Mouse (Mus musculus): Measurements from ENCODE around the gene Kcnk2.

Kcnk2 gene

DNA sequence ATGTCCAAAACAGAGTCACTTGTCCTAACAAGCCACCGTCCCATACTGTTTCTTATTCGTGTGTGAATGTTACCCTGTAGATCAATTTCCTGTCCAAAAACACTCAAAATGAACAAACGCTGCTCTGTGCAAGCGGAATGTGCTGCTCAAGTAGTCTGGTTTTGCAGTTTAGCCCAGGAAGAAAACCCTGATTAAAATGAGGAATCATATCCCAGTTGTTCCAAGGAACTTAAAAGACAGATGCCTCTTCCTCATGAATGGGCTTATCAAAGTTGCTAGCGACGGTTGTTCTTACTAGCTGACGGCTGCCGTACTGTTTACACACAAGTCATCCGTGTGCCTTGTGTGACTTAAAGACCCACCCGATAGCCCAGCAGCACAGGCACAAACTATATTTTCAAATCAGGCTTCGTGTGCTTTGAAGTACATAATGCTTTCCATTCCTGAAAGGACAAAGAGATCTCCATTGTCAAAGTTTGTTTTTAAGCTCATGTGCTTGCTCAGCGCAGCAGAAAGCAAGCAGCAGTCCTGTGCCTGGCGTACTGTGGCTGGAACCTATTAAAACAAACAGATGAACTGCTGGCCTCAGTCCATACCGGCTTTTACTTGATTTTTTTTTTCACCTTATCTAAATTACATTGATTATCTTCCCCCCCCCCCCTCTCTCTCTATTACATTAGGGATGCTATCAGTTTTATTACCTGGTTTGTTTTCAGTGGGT is at the start of gene Kcnk2:
Gene Kcnk2, minus strand, starts transcription at position 51 of the 721 bp plus-strand sequence.
- DNase-seq (ENCODE audit: low spot score in 2 of 2) = no peak

DNA sequence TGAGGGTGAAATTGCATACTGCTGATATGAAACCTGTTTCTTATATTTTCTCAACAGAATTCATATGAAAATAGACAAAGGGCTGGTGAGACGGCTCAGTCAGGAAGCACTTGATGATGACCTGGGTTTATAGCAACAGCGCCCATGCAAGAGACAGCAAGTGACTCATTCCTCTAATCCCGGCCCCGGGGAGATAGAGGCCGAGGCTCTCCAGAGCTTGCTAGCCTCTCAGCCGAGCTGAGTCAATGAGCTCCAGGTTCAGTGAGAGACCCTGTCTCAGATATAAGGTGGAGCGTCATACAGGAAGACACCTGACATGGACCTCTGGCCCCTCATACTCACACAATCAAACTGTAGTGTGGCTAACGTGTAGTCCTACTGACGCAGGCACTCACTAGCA is 38.7 kb upstream of the Kcnk2 start:
- DNase-seq (ENCODE audit: low spot score in 2 of 2) = no peak

DNA sequence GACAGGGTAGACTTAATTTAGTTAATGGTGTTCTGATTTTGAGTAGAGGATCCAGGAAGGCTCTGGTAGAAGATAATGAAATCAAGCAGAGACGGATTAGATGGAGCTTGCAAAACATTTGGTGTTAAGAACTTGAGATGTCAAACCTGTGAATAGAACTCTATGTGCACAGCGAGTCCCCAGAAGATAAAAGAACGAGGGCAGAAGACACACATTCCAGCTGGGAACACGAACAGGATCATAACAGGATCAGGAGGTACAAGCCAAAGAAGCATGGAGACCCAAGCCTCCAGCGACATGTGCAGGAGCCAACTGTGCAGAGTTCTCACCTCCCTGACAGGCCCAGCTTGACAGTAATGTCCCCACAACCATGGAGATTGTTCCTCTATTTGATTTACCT is 35.1 kb upstream of the Kcnk2 start:
- no peak for DNase-seq (ENCODE audit: low spot score in 2 of 2)

DNA sequence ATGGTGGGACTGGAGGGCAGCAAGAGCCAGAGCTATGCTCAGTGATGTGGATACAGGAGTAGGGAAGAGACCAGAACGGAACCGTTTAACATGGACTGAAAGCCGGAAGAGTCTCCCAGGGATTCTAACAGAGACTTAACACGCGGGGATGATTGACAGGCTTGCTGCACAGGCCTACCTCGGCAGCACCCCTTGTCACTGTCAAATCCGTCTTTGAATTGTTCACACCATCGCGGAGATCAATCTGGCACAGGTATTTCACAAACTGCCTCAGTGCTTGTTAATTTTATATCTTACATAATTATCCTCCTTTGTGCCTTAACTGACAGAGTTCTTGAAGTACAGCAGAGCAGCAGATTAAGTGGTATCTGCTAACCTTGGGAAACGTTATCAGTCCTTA is 33.4 kb upstream of the Kcnk2 start:
- no peak for DNase-seq (ENCODE audit: low spot score in 2 of 2)

DNA sequence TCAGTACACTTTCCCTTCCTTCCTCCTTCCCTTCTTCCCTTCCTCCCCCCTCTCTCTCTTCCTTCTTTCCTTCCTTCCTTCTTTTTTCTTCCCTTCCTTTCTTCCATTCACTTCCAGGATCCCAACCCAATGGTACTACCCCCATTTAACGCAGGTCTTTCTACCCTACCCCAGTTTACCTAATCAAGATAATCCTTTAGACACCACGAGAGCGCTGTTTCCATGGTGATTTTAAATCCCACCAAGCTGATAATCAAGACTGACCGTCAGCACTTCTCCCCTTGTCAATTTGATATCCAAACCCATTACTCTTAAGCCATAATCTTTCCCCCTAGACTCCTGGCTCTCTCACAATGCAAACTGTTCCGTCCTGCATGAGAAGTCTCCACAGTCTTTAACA is 29.4 kb upstream of the Kcnk2 start:
- no peak for DNase-seq (ENCODE audit: low spot score in 2 of 2)

DNA sequence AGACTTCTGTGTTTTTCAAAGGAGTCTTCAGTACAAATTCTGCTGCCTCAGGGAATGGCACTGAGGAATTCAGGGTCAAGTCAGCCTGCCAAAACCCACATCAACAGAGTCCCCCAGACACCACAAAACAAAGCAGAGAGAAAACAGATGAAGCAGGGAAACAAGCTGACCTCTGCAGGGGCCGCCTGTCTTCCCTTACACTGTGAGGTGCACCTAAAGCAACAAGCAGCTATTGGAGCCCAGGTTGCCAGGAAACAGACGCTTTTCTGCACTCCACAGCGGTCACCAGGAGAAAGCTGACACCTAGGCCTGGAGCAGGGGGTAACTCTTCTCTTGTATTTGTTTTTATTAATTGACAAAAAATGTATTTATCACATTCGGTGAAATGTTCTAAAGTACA is 28.5 kb upstream of the Kcnk2 start:
- no peak for DNase-seq (ENCODE audit: low spot score in 2 of 2)

DNA sequence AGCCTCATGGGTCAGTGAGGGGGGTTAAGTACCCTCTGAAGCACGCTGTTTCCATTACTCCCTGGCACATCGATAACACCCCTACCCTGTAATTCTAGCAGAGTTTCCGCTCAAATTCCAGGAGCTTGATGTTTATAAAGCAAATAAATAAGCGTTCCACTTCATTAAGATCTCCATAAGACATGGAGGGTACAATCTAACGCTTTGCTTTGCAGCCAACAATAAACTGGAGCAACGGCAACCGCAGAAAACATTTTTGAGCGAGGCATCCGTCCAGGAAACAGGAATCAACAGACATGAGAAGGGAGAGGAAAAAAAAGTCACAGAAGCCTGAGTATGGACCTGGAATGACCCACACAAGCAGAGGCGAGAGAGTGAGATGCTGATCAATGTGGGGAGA is 27.5 kb upstream of the Kcnk2 start:
- DNase-seq (ENCODE audit: low spot score in 2 of 2) = no peak

DNA sequence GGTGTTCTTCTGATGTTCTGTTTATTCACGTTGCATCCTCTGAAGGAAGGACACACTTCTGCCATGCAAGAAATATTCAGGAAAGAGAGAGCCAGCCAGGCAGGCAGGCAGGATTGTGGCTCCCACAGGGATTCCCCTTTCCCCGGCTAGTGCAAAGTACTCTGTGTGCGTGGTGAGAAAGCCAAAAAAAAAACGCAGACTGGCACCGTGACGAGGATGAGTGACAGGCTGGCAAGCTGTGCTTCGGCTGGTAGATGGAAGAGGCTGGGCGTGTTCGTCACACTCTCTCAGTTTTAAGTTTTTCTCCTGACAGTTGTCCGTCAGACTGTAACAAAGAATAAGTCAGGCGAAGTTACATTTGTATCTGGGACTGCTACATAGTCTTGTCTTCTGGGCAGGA is 24.2 kb upstream of the Kcnk2 start:
- DNase-seq (ENCODE audit: low spot score in 2 of 2) = no peak

DNA sequence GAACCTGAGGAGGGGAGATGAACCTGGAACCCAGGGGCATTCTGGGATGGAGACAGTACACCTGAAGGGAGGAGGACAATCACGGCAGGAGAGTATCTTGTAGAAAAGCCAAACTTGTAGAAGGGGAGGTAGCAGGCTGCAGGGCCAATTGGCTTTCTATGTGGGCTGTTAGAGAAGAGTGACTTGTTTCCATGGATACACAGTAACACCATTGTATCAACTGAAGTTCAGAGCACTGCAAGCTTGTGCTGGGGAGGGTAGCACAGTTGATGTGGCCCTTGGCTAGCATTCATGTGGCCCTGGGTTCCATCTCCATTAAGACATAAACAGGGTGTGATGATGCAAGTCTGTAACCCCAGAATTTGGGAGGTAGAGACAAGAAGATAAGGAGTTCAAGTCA is 17.8 kb upstream of the Kcnk2 start:
- DNase-seq (ENCODE audit: low spot score in 2 of 2) = no peak

DNA sequence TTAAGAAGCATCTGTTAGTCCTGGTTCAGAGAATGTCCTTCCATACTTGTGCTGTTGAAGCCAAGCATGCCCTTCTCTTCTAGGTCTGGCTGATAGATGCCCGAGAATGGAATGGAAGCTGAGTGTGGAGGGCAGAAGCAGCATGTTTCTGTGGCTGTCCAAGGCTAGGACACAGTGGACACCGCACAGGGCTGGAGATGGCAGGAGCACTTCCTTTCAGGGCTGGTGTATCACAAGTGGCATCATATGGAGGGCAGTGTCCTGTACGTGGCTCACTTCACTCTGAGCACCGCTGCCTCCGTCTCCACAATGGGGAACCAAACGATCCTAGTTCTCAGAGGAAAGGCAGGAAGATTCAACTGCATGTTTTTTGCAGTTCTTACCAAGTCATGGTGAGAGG is 7.8 kb upstream of the Kcnk2 start:
- DNase-seq (ENCODE audit: low spot score in 2 of 2) = no peak

DNA sequence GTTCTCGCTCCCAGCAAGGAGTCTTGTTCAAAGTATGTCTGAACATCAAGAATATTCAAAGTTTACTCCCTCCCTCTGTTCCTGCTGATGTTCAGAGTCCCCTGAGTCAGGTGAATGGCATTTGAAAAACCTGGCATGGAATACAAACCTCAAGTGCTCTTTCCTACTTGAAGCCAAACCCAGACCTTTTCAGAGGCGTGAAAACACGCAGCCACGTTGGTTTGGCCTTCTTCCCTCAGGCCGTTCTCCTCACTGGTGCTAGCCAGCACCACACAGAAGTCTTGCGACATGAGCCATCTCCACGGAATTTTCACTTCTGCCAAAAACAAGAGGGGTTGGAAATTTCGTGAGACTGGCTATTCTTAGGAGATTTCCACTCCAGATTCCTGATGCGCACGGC is 3.1 kb upstream of the Kcnk2 start:
- DNase-seq (ENCODE audit: low spot score in 2 of 2) = no peak

DNA sequence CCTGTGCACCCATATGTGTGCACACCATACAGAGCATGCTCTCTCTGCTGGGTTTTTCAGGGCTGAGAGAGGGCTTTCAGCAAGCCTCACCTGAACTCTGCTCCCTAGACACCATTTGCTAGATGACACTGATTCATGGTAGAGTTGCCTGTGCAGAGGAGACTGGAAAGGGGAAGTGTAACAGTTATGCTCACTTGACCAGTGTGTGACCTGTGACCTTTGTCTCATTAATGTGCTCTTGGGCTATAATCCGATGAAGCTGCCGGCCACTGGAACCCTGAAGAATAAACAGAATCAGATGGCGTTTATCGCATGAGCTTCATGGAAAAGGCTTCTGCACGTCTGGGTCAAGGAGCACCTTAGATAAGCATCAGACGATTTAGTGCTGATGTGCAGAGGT is 1.5 kb upstream of the Kcnk2 start:
- DNase-seq (ENCODE audit: low spot score in 2 of 2) = no peak

DNA sequence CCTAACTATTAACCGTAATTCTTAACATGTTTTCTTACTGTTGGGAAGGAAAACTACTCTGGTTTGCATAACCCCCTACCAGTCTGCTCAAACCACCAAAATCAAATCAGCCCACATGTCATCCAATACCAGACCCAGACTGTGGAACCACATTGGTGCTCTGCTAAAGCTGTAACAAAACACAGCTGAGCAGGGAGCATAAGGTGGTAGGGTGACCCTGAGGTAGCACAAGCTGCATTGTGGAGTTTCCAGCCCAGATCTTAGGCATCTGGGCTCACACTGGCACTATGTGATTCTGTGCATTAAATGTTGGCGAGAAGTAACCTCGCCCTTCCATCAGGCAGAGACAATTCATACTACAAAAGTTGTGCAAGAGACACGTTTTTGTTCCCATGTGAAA is 1.1 kb upstream of the Kcnk2 start:
- DNase-seq (ENCODE audit: low spot score in 2 of 2) = no peak

DNA sequence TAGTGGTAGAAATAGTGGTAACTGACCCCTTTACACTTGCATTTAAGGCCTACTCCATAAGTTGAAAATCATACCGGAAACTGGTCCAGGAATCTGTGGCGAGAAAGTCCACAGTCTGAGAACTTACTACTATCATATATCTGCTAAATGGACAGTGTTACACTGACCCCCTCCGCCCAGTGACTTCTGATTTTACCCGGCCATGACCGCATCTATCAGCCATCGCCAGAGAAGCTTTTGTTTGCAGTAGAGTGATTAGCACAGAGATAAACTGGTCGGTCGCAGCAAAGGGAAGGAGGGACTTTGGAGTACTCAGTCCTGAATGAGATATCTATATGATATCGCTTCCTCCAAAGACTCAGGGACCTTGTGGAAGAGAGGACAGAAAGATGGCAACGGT is 15.2 kb downstream of the Kcnk2 start:
- DNase-seq (ENCODE audit: low spot score in 2 of 2) = no peak

DNA sequence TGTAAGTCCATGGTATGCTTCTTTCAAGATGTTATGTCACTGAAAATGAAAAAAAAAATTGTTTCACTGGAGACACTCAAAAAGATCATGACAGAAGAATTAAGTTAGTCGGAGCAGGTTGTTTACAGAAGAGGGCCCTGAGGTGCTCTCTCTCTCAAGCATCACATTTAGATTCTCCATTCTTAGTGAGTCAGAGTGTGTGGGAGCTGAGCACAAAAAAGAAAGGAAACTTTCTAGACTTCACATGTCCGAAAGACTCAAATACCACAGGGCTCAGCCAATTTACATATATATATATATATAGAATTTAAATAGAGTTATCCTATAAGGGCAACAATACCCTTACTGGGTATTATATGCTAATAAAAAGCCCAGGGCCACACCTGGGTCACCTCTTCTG is 15.9 kb downstream of the Kcnk2 start:
- no peak for DNase-seq (ENCODE audit: low spot score in 2 of 2)

DNA sequence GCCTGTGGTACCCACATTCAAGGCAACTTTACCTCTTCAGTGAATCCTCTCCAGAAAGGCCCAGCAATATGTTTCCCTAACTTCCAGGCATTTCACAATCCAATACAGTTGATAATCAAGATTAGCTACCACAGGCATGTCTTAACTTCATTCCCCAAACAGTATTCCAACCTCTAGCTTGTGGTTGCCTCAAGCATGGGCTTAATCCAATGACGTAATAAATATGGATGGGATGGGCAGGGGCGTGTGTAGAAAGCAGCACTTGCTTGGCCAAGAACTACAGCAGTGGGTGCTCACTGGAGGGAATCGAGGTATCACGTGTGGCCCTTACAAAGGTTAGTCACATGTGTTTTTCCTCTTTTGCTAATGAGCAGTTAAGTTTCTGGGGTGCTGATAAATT is 34.4 kb downstream of the Kcnk2 start:
- DNase-seq (ENCODE audit: low spot score in 2 of 2) = no peak

DNA sequence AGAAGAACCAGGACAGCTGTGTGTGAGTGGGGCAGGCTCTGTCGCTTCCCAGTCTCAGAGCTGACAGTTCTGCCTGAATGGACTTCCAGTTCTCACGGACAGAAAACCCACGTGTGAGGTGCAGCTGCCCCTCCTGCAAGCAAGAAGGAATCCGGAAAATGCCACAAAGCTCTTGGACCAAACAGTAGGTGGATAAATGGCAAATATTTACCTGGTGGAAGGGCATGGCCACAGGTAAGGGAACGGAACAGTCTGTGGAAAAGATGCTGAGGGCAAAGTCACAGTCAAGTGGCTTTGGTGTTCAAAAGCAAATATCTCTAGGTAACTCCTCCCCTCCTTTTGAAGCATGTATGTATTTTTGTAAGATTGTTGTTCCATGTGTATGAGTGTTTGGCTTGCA is 37.9 kb downstream of the Kcnk2 start:
- DNase-seq (ENCODE audit: low spot score in 2 of 2) = no peak

DNA sequence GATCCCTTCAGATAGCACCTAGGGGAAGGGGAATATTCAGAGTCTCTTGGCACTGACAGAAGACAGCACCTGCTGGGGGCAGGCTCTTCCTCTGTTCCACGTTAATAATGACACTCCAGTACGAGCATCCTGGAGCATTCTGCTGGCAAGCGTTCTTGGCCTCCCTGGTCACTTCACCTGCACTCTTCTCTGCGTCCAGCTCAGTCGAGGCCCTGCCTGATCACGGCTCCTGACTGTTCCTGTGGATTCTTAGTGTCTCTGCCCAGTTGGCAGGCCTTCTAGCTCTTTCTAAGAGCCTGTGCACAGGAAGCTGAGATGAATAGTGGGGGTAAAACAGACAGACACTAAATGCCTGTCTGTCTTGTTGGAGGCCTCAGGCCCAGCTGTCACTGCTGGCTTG is 39.5 kb downstream of the Kcnk2 start:
- DNase-seq (ENCODE audit: low spot score in 2 of 2) = no peak

DNA sequence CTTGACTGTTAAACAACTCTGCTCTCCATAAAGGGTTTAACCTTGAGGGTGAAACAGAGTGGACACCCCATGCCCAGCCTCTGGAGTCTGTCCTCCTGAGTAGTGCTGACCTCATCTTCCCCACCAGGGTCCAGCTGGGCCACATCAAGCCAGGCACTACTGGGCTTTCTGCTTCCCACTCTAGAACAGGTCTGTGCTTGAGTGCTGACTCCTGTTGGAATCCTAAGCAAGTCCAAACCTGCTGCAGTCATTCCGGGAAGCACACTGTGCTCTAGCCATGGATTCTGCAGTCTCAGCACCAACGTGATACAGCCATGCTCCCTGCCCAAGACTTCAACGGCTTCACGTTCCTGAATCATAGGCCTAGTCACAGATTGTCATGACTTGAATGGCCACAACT is 42.4 kb downstream of the Kcnk2 start:
- DNase-seq (ENCODE audit: low spot score in 2 of 2) = no peak

DNA sequence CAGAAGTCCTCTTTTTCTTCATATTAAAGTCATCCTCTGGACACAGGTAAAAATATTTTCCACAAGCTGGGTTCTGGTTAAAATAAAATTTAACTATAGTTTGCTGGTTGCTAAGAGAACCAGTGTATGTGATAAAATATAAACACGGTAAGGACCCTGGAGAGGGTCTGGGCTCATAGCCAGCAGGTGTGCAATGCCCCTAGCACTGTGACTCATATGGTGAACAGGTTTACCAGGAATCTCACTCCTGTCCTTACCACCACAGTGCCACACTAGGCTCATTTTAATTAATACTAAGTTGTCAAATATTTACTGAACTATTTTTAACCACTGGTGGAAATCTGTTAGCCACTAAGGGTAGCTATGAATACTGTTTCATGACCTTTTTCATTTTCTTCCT is 48.2 kb downstream of the Kcnk2 start:
- no peak for DNase-seq (ENCODE audit: low spot score in 2 of 2)

DNA sequence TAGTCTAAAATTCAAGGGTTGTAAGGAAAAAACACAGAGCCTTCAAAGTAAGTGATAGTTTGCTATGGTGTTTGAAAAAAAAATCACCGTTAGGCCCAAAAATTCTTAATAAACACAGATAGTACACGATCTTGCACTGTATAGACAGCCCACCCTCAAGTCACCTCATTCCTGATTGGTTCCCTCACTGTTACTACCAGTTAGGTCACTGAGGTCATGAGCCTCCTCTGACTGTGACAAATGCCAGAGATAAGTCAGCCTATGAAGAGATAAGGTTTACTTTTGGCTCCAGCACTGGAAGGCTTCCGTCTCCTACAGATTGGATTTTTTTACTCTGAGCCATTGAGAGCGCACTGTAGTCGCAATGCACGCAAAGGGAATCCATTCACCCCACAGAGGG is 50.3 kb downstream of the Kcnk2 start:
- DNase-seq (ENCODE audit: low spot score in 2 of 2) = no peak

DNA sequence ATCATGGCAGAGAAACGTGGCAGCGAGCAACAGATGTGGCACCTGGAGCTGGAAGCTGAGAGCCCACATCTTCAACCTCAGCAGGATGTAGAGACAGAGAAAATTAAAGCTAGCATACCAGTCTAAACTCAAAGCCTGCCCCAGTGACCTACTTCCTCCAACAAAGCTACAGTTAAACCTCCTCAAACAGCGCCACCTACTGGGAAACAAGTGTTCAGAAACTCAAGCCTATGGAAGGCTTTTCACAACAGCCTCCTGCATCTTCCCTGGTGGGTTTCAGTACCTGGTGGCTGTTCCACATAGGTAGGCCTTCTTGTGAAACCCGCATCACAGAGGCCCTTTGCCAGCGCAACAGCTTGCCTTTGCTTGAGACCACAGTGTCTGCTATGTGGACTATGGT is 52.9 kb downstream of the Kcnk2 start:
- no peak for DNase-seq (ENCODE audit: low spot score in 2 of 2)

DNA sequence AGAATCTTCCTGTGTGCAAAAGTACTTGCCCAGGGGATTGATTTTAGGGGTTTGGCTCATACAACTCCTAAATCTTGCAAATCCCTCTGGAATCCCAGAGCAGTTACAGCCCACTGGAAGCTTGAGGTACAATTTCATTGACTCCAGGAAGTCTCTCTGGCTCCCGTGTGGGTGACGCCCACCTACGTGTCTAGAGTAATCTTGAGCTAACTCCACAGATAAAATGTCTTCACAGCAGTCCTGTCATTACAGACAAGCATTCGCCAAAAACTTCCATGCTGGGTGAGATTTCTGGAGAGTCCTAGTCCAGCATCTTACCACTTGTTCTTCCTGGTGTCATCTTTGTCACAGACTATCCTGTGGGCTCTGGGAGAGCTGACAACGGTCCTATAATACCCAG is 56.9 kb downstream of the Kcnk2 start:
- DNase-seq (ENCODE audit: low spot score in 2 of 2) = no peak
